Mouse (Mus musculus) liver, adult 2 months (tissue): ENCODE measurements at regions not wholly inside any gene's neighbourhood (a gene's known extent, or its start where the extent isn't known, plus 50 kb on each side); places are given as distances from the start of the nearest gene placed in this dataset.

Experiments used
- DNase-seq: peaks from one replicate; pipeline ENCODE4 v3.0.0-alpha.2; 2011; ENCODE audit warnings: low read depth, low spot score; ENCODE audit errors: extremely low read depth
- H3K27ac ChIP-seq: fragments of 200-500 bp; replicated peaks from 2 replicates; pipeline ENCODE4 v1.5.1; 2012; ENCODE audit warnings: low read depth, mild to moderate bottlenecking, control low read depth, inconsistent platforms, low read length; ENCODE audit not compliant: insufficient read depth
- H3K27me3 ChIP-seq: fragments of 200-500 bp; 2 replicates; pipeline ENCODE4 v1.6.1; 2012; ENCODE audit warnings: mild to moderate bottlenecking, moderate library complexity, low read length, inconsistent platforms; ENCODE audit not compliant: control insufficient read depth, insufficient read depth
- H3K36me3 ChIP-seq: fragments of 200-500 bp; 2 replicates; pipeline ENCODE4 v1.6.1; 2012; ENCODE audit warnings: low read length, inconsistent platforms; ENCODE audit not compliant: control insufficient read depth, insufficient read depth
- H3K4me1 ChIP-seq: fragments of 200-500 bp; 2 replicates; pipeline ENCODE4 v1.6.1; 2011; ENCODE audit warnings: low read length; ENCODE audit not compliant: control insufficient read depth, insufficient read depth
- H3K4me3 ChIP-seq: fragments of 200-500 bp; 2 replicates; pipeline ENCODE4 v1.5.1; 2011; ENCODE audit warnings: low read depth, mild to moderate bottlenecking, control low read depth, low read length, moderate library complexity; ENCODE audit not compliant: insufficient read depth
- H3K79me2 ChIP-seq: fragments of 200-500 bp; 2 replicates; pipeline ENCODE4 v1.6.1; 2012; ENCODE audit warnings: inconsistent platforms, mild to moderate bottlenecking, low read length, moderate library complexity; ENCODE audit not compliant: control insufficient read depth, insufficient read depth
- H3K9ac ChIP-seq: fragments of 200-500 bp; 2 replicates; pipeline ENCODE4 v1.6.1; 2012; ENCODE audit warnings: low read depth, mild to moderate bottlenecking, control low read depth, inconsistent platforms, low read length
- CTCF ChIP-seq: fragments of 200-500 bp; IDR thresholded peaks from 2 replicates; pipeline ENCODE4 v1.5.1; 2011; ENCODE audit warnings: low read depth, low read length, control low read depth
- POLR2A ChIP-seq: fragments of 200-500 bp; IDR thresholded peaks from 2 replicates; pipeline ENCODE4 v1.6.1; 2011; ENCODE audit warnings: low read length, control low read depth; ENCODE audit not compliant: insufficient read depth; ENCODE audit errors: extremely low read depth
- WGBS: fragments of 180-500 bp; shearing (Covaris S2); methylation state at CpG from one replicate; pipeline ENCODE4 v1.1.7; 2018; 5-methylcytosine and 5-hydroxymethylcytosine counted together

GRCm38 (mm10) chr12:9091951-9092350 is 62.2 kb downstream of the Ttc32 start:
- Histone ChIP-seq H3K79me2 (no peaks in the 10 kb centered on the region), H3K4me1 (no peaks in the 10 kb centered on the region), H3K27me3 (no peaks in the 10 kb centered on the region), H3K4me3 (no peak overlapping the region), H3K9ac (no peak overlapping the region), H3K36me3 (no peaks in the 10 kb centered on the region), H3K27ac (no peak overlapping the region)
- WGBS: 84% methylated on average over 6 of the region's 6 CpGs
- no peak for DNase-seq
- TF ChIP-seq POLR2A (no peak), CTCF (no peak)

GRCm38 (mm10) chr12:9095061-9095460 is 65.3 kb downstream of the Ttc32 start:
- Histone ChIP-seq H3K4me3 (no peak overlapping the region), H3K4me1 (no peaks in the 10 kb centered on the region), H3K9ac (no peak overlapping the region), H3K27me3 (no peaks in the 10 kb centered on the region), H3K79me2 (no peaks in the 10 kb centered on the region), H3K27ac (no peak overlapping the region), H3K36me3 (no peaks in the 10 kb centered on the region)
- TF ChIP-seq CTCF: no peak
- TF ChIP-seq POLR2A: no peak
- DNase-seq: no peak

GRCm38 (mm10) chr12:9106416-9106815 is 76.6 kb downstream of the Ttc32 start:
- no peaks in the 10 kb centered on the region for H3K4me1 ChIP-seq
- no peak overlapping the region for H3K9ac ChIP-seq
- no peak for TF ChIP-seq POLR2A
- no peak for TF ChIP-seq CTCF
- no peak overlapping the region for H3K27ac ChIP-seq
- H3K27me3 ChIP-seq: no peaks in the 10 kb centered on the region
- WGBS: 52% methylated on average over 3 of the region's 3 CpGs
- no peak for DNase-seq
- no peaks in the 10 kb centered on the region for H3K79me2 ChIP-seq
- H3K4me3 ChIP-seq: no peak overlapping the region
- H3K36me3 ChIP-seq: no peaks in the 10 kb centered on the region

- H3K4me3 ChIP-seq: no peak overlapping the region
- WGBS: 77% methylated on average over 7 of the region's 7 CpGs
Measured at GRCm38 (mm10) chr12:9109806-9110205, 80.0 kb downstream of the Ttc32 start.

GRCm38 (mm10) chr12:9112161-9112674 is 82.4 kb downstream of the Ttc32 start:
- H3K9ac ChIP-seq: no peak overlapping the region
- H3K79me2 ChIP-seq: no peaks in the 10 kb centered on the region
- no peak overlapping the region for H3K4me3 ChIP-seq
- H3K27ac ChIP-seq: no peak overlapping the region
- 71% methylated on average over 3 of the region's 3 CpGs for WGBS
- DNase-seq: no peak
- TF ChIP-seq CTCF (no peak), POLR2A (no peak)
- no peaks in the 10 kb centered on the region for H3K27me3 ChIP-seq
- no peaks in the 10 kb centered on the region for H3K4me1 ChIP-seq
- H3K36me3 ChIP-seq: no peaks in the 10 kb centered on the region

More at GRCm38 (mm10) chr12:9109806-9110205, 80.0 kb downstream of the Ttc32 start:
- H3K27ac ChIP-seq: no peak overlapping the region
- no peak for DNase-seq
- no peaks in the 10 kb centered on the region for H3K36me3 ChIP-seq
- H3K4me1 ChIP-seq: no peaks in the 10 kb centered on the region
- TF ChIP-seq POLR2A (no peak), CTCF (no peak)
- H3K27me3 ChIP-seq: no peaks in the 10 kb centered on the region
- H3K79me2 ChIP-seq: no peaks in the 10 kb centered on the region
- no peak overlapping the region for H3K9ac ChIP-seq

GRCm38 (mm10) chr12:9113652-9114051 is 83.9 kb downstream of the Ttc32 start:
- WGBS: 89% methylated on average over 6 of the region's 6 CpGs
- Histone ChIP-seq H3K27me3 (no peaks in the 10 kb centered on the region), H3K4me1 (no peaks in the 10 kb centered on the region), H3K4me3 (no peak overlapping the region), H3K36me3 (no peaks in the 10 kb centered on the region), H3K79me2 (no peaks in the 10 kb centered on the region), H3K9ac (no peak overlapping the region), H3K27ac (no peak overlapping the region)
- DNase-seq: no peak
- TF ChIP-seq POLR2A: no peak
- no peak for TF ChIP-seq CTCF
